Mouse (Mus musculus) lung, postnatal 25 days (tissue): ENCODE results near the gene Fscn3.

Source experiments
- DNase-seq: peaks from one replicate; pipeline ENCODE4 v3.0.0; 2022; ENCODE audit warnings: low spot score

Gene Fscn3

DNA sequence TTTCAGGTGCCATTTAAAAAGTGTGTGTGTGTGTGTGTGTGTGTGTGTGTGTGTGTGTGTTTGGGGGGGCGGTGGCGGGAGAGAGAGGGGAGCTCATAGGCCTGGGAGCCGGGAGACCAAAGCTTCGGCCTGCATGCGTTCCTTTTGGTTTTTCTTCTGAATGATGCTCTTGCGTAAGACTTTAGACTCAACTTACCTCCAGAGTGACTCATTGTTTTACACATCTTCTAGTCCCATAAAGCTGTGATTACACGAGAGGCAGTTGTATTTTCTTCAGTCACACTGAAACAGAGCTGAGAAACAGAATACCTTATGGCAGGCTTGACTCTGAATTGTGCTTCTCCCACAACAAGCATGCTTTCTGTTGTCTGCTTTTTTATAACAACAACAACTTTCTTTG lies 59.3 kb downstream of the Fscn3 start:
- no peak for DNase-seq
